Mouse (Mus musculus) stomach, postnatal 0 days (tissue): ENCODE measurements at regions not wholly inside any gene's neighbourhood (a gene's known extent, or its start where the extent isn't known, plus 50 kb on each side); places are given as distances from the start of the nearest gene placed in this dataset.

Experiments used
- ATAC-seq: fragments of 200-750 bp; cut with Nextera tagmentation; 2 replicates; pipeline ENCODE4 v1.8.0; 2017; ENCODE audit not compliant: low FRiP score, low TSS enrichment
- DNase-seq: peaks from one replicate; pipeline ENCODE4 v3.0.0-alpha.2; 2016; ENCODE audit warnings: low spot score
- H3K27ac ChIP-seq: fragments of 300-500 bp; sonication (generic); replicated peaks from 2 replicates; pipeline ENCODE4 v1.5.1; 2014; ENCODE audit warnings: mild to moderate bottlenecking, control low read depth
- H3K27me3 ChIP-seq: fragments of 300-500 bp; sonication (generic); 2 replicates; pipeline ENCODE4 v1.6.1; 2014; ENCODE audit warnings: low read length; ENCODE audit not compliant: control insufficient read depth, insufficient read depth
- H3K36me3 ChIP-seq: fragments of 300-500 bp; sonication (generic); 2 replicates; pipeline ENCODE4 v1.6.1; 2014; ENCODE audit warnings: low read length, mixed read lengths; ENCODE audit not compliant: control insufficient read depth, insufficient read depth
- H3K4me1 ChIP-seq: fragments of 300-500 bp; sonication (generic); replicated peaks from 2 replicates; pipeline ENCODE4 v1.6.1; 2014; ENCODE audit warnings: antibody characterized with exemption; ENCODE audit not compliant: control insufficient read depth, insufficient read depth
- H3K4me2 ChIP-seq: fragments of 300-500 bp; sonication (generic); replicated peaks from 2 replicates; pipeline ENCODE4 v1.6.1; 2014; ENCODE audit warnings: low read depth, mild to moderate bottlenecking, control low read depth, moderate library complexity
- H3K4me3 ChIP-seq: fragments of 300-500 bp; sonication (generic); 2 replicates; pipeline ENCODE4 v1.5.1; 2014; ENCODE audit warnings: low read depth, low read length, control low read depth
- H3K9ac ChIP-seq: fragments of 300-500 bp; sonication (generic); 2 replicates; pipeline ENCODE4 v1.6.1; 2014; ENCODE audit warnings: mild to moderate bottlenecking, low read length, control low read depth, mixed read lengths
- H3K9me3 ChIP-seq: fragments of 300-500 bp; sonication (generic); 2 replicates; pipeline ENCODE4 v1.6.1; 2016; ENCODE audit warnings: low read length; ENCODE audit not compliant: control insufficient read depth
- CTCF ChIP-seq: IDR thresholded peaks from 2 replicates; pipeline ENCODE4 v1.5.1; 2016; ENCODE audit warnings: antibody characterized with exemption, low read depth, mild to moderate bottlenecking, moderate library complexity
- EP300 ChIP-seq: optimal IDR thresholded peaks from 2 replicates; pipeline ENCODE3; 2016; ENCODE audit warnings: antibody characterized with exemption
- WGBS: fragments of 180-500 bp; shearing (Covaris S2); extraction: QIAGEN DNeasy Blood & Tissue Kit; methylation state at CpG from one replicate; pipeline ENCODE4 v1.1.7; 2014; 5-methylcytosine and 5-hydroxymethylcytosine counted together

GRCm38 (mm10) chr2:17861765-17862495, 130.7 kb upstream of the Nebl start:
- 0 out of 2 replicates have a peak overlapping the region, but pooled peaks have one; percentile 23 for H3K4me2 ChIP-seq
- TF ChIP-seq EP300 (no peak), CTCF (no peak)
- no peaks in the 10 kb centered on the region for H3K27me3 ChIP-seq
- no peak overlapping the region for H3K27ac ChIP-seq
- H3K36me3 ChIP-seq, result no peaks in the 10 kb centered on the region
- H3K9me3 ChIP-seq, result no peaks in the 10 kb centered on the region
- ATAC-seq (no peak), DNase-seq (no peak)
- H3K4me3 ChIP-seq, result no peak overlapping the region
- H3K4me1 ChIP-seq, result peaks cover 2% of the 10 kb centered on the region; the same call in 1 of the 2 replicates
- 23% methylated on average over 10 of the region's 10 CpGs for WGBS
- no peak overlapping the region for H3K9ac ChIP-seq

GRCm38 (mm10) chr2:17860922-17861559, 129.8 kb upstream of the Nebl start:
- H3K9me3 ChIP-seq, result no peaks in the 10 kb centered on the region
- H3K36me3 ChIP-seq, result no peaks in the 10 kb centered on the region
- peaks cover 2% of the 10 kb centered on the region; the same call in 1 of the 2 replicates for H3K4me1 ChIP-seq
- no peak overlapping the region for H3K9ac ChIP-seq
- no peak overlapping the region for H3K4me2 ChIP-seq
- H3K4me3 ChIP-seq, result no peak overlapping the region
- no peaks in the 10 kb centered on the region for H3K27me3 ChIP-seq
- ATAC-seq (no peak), DNase-seq (no peak)
- no peak overlapping the region for H3K27ac ChIP-seq
- WGBS, result 33% methylated on average over 4 of the region's 4 CpGs
- TF ChIP-seq EP300 (no peak), CTCF (no peak)

- peaks cover 2% of the 10 kb centered on the region; the same call in 1 of the 2 replicates for H3K4me1 ChIP-seq
- TF ChIP-seq EP300, result no peak
- no peak for TF ChIP-seq CTCF
- WGBS, result 88% methylated on average over 8 of the region's 8 CpGs
- no peaks in the 10 kb centered on the region for H3K9me3 ChIP-seq
- no peak for DNase-seq
- H3K4me2 ChIP-seq, result no peak overlapping the region
- ATAC-seq, result no peak
- no peaks in the 10 kb centered on the region for H3K27me3 ChIP-seq
- H3K27ac ChIP-seq, result no peak overlapping the region
- H3K4me3 ChIP-seq, result no peak overlapping the region
- H3K9ac ChIP-seq, result no peak overlapping the region
- no peaks in the 10 kb centered on the region for H3K36me3 ChIP-seq
These were observed 128.0 kb upstream of the Nebl start for GRCm38 (mm10) chr2:17859234-17859633.

GRCm38 (mm10) chr2:17858326-17858725, 127.1 kb upstream of the Nebl start:
- no peak overlapping the region for H3K4me2 ChIP-seq

GRCm38 (mm10) chr2:17855566-17856264, 124.5 kb upstream of the Nebl start:
- ATAC-seq (no peak), DNase-seq (no peak)
- H3K27ac ChIP-seq, result no peak overlapping the region
- H3K27me3 ChIP-seq, result no peaks in the 10 kb centered on the region
- H3K4me3 ChIP-seq, result no peak overlapping the region
- no peaks in the 10 kb centered on the region for H3K9me3 ChIP-seq
- no peak overlapping the region for H3K4me2 ChIP-seq
- 80% methylated on average over 11 of the region's 11 CpGs for WGBS
- no peak overlapping the region for H3K9ac ChIP-seq
- H3K36me3 ChIP-seq, result no peaks in the 10 kb centered on the region
- peaks cover 2% of the 10 kb centered on the region; the same call in 1 of the 2 replicates for H3K4me1 ChIP-seq
- TF ChIP-seq CTCF (no peak), EP300 (no peak)

More at GRCm38 (mm10) chr2:17858326-17858725, 127.1 kb upstream of the Nebl start:
- Histone ChIP-seq H3K36me3 (no peaks in the 10 kb centered on the region), H3K4me3 (no peak overlapping the region), H3K27ac (no peak overlapping the region), H3K27me3 (no peaks in the 10 kb centered on the region), H3K9ac (0 out of 2 replicates have a peak overlapping the region, but pooled peaks have one; percentile 31), H3K9me3 (no peaks in the 10 kb centered on the region), H3K4me1 (peaks cover 2% of the 10 kb centered on the region; the same call in 1 of the 2 replicates)
- no peak for ATAC-seq
- no peak for DNase-seq
- TF ChIP-seq CTCF, result no peak
- TF ChIP-seq EP300, result no peak
- 52% methylated on average over 8 of the region's 8 CpGs for WGBS
